Mouse (Mus musculus) CD4-positive, CD25-positive, alpha-beta regulatory T cell (primary cell): ENCODE results near the gene Rgs9bp. TPM values are rescaled to one million over a fixed set of nuclear protein-coding genes. Genes with fewer than 3 reads are reported as not detected.

ENCODE experiments used
- polyA plus RNA-seq: library from polyadenylated mRNA; unstranded; fragments of 100-300 nt; shearing (Covaris generic); gene quantifications from one replicate; pipeline ENCODE4 v1.2.1, GENCODE M21; 2017

Rgs9bp gene
- polyA plus RNA-seq: 0.05 TPM

DNA sequence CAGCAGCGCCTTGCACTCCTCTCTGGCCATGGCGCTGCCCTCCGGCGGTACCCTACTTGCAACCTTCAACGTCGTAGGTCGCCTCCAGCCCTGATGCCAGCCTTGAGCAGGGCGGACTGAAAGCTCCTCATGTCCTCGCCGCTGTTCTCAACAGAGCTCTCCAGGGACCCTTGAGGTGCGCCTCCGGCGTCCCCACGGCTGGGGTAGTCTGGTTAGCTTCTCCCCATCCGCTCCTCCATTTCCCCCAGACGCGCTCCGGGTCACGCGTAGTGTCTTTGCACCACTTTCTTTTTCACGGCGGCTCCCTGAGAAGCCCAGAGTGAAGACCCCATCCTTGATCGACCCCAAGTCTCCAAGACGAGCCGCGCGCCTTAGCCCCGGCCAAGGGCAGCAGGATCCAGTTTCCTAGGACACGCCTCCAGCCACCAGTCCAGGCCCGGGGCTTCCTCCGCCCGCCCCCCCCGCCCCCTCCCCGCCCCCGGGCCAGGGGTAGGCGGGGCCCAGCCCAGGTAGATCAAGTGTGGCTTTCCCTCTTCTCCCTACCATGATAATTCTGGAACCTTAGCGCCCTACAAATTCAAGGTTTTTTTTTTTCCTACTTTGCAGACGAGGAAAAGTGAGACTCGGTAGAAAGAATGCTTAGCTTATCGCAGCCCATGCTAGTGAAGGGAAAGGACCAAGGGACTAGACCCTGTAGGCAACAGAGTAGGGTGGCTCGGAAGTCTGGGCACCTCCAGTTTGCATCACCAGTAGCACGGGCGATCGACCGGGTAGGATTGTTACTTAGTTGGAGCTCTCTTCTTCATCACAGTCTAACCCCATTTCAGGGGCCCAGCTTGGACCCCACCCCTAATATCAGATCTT is at the start of gene Rgs9bp:
TSS of gene Rgs9bp (minus strand) at position 392 of the 864 bp plus-strand sequence.

DNA sequence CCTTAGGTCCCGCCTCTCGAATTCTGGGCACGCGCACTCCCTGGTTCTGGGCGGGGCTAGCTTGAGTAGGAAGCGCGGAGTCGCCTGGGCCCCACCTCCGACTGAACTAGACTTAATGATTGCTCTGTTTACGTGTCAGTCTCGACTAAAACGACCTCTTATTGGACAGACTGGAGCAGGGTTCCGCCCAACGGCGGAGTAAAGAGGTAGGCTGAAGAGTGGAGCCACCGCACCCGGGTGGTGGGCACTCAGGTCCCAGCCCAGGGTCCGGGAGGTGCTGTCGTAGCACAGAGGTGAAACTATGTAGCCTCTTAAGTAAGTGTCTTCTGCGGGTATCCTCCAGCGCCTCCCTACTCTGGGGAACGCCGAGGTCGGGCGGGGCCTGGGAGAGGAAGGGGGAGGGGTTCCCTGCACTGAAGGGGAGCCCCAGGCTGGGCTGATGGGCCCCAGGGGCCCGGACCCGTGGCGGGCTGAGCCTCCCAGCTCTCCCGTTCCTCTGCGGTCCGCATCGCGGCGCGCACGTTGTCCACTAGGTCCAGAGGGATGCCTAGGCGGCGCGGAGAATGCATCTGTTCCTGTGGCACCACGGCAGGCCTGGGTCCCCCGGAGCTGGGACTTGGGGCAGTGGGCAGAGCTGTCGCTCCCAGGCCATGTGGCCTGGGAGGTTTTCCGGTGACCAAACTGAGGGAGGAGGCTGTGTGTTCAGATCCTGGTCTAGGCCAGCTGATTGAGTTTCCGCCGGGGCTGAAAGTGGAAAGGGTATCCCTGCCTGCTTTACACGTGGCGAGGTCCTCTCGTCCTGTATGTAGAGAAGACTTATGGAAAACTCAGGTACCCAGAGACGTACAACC is 898 bp upstream of the Rgs9bp start, which contains the start of gene Ankrd27:
TSS of gene Ankrd27 (plus strand) at position 190 of the 851 bp plus-strand sequence.

DNA sequence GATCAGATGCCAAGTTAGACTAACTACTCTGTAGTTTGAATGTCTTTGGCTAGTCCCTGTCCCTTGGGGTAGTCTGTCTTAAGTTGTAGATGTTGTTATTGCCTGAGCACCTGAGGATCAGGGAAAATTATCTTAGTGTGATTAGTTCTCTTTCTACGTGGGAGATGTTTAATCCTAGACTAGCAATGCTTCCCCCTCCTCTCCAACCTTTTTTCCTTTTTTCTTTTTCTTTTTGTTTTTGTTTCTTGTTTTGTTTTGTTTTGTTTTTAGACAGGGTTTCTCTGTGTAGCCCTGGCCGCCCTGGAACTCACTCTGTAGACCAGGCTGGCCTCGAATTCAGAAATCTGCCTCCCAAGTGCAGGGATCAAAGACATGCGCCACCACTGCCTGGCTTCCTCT is 29.2 kb downstream of the Rgs9bp start, which contains the start of gene Nudt19:
TSS of gene Nudt19 (minus strand) at position 100 of the 399 bp plus-strand sequence.

DNA sequence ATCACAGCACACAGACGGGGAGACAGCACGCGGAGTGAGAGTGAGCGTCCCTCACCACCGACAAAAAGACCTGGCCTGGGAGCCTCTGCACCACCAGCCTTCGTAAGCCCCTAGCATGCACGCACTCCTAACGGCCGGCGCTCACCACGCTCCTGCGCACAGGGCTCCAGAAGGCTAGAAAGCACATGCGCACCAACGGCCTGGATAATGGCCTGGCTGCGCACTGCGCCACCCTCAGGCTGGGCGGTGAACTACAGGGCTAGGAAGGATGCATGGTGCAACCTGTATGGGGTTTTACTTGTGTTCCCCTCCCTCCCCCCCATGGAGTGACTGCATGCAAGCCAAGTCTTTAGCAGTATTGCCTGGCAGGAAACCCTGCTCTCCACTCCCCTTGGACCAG is 47.8 kb downstream of the Rgs9bp start, which contains the start of gene Tdrd12:
TSS of gene Tdrd12 (minus strand) at position 184 of the 400 bp plus-strand sequence.

Other genes starting within 250 kb of the Rgs9bp start
- gene Faap24, start 188.7 kb downstream of the Rgs9bp start, polyA plus RNA-seq: 27.6 TPM
- 12.0 TPM for gene Cep89, start 188.5 kb downstream of the Rgs9bp start, polyA plus RNA-seq
- gene Slc7a9, start 136.8 kb downstream of the Rgs9bp start, polyA plus RNA-seq: not detected
- not detected for gene Tdrd12, start 47.8 kb downstream of the Rgs9bp start, polyA plus RNA-seq
- 58.9 TPM for gene Nudt19, start 29.3 kb downstream of the Rgs9bp start, polyA plus RNA-seq
- 57.9 TPM for gene Ankrd27, start 662 bp upstream of the Rgs9bp start, polyA plus RNA-seq
- gene Pdcd5, start 61.9 kb upstream of the Rgs9bp start, polyA plus RNA-seq: 82.2 TPM
- 44.5 TPM for gene Dpy19l3, start 168.9 kb upstream of the Rgs9bp start, polyA plus RNA-seq
- gene Zfp507, start 217.4 kb upstream of the Rgs9bp start, polyA plus RNA-seq: 25.4 TPM